Mouse (Mus musculus) Patski (cell line): ENCODE measurements at regions not wholly inside any gene's neighbourhood (a gene's known extent, or its start where the extent isn't known, plus 50 kb on each side); places are given as distances from the start of the nearest gene placed in this dataset.

Experiments used
- ATAC-seq: fragments of 100-300 bp; one replicate; pipeline ENCODE4 v1.8.0; 2021
- CTCF ChIA-PET: fragments of 350-600 bp; sonication (Branson Sonifier 250); formaldehyde crosslinking; loops from one replicate; lab custom pipeline; 2022; ENCODE audit warnings: inconsistent platforms; lab: Charles Lee
- POLR2A ChIA-PET: fragments of 350-600 bp; sonication (Branson Sonifier 250); formaldehyde crosslinking; loops from one replicate; lab custom pipeline; 2022; ENCODE audit warnings: antibody characterized with exemption, inconsistent platforms; lab: Charles Lee
- DNase-seq: peaks from one replicate; pipeline ENCODE4 v3.0.0-alpha.2; 2011; ENCODE audit warnings: low read depth, low spot score
- H3K27me3 ChIP-seq: fragments of 371-371 bp; one replicate; pipeline ENCODE4 v1.5.1; 2021
- CTCF ChIP-seq: fragments of 100-300 bp; IDR thresholded peaks from one replicate; pipeline ENCODE4 v1.5.1; 2021
- in situ Hi-C: fragments of 300-500 bp; cut with MboI; formaldehyde crosslinking; loops from 3 replicates; pipeline ENCODE4 v1.11.1; 2018; ENCODE audit warnings: low pct_unique_long_range_greater_than_20kb, mixed read lengths

- POLR2A ChIA-PET: no interaction called here
- H3K27me3 ChIP-seq: no peaks in the 10 kb centered on the region
- in situ Hi-C loops: no loop called here
- DNase-seq: no peak
- TF ChIP-seq CTCF: no peak
- CTCF ChIA-PET: no interaction called here
- ATAC-seq: no peak
Observed at GRCm38 (mm10) chr14:92958138-92958537, 932.3 kb downstream of the Pcdh9 start.

- POLR2A ChIA-PET: no interaction called here
- TF ChIP-seq CTCF: no peak
- DNase-seq (no peak), ATAC-seq (no peak)
- CTCF ChIA-PET: no interaction called here
- H3K27me3 ChIP-seq: no peaks in the 10 kb centered on the region
- in situ Hi-C loops: no loop called here
Observed at GRCm38 (mm10) chr14:92955485-92955884, 935.0 kb downstream of the Pcdh9 start.

- POLR2A ChIA-PET: interaction anchor here (0.6 kb wide), 1 partner anchor 1645 kb away, joined by 4 read pairs; no protein-coding TSS in a partner anchor
- in situ Hi-C loops: no loop called here
- CTCF ChIA-PET: no interaction called here
- no peak for ATAC-seq
- no peak for TF ChIP-seq CTCF
- no peak for DNase-seq
- peaks cover 3% of the 10 kb centered on the region for H3K27me3 ChIP-seq
Observed at GRCm38 (mm10) chr14:92907623-92908045, 982.8 kb downstream of the Pcdh9 start.

GRCm38 (mm10) chr14:92874548-92874947 lies 1015.9 kb downstream of the Pcdh9 start:
- no peak for TF ChIP-seq CTCF
- in situ Hi-C loops: no loop called here
- CTCF ChIA-PET: no interaction called here

GRCm38 (mm10) chr14:92866462-92866861 lies 1024.0 kb downstream of the Pcdh9 start:
- TF ChIP-seq CTCF: no peak
- CTCF ChIA-PET: no interaction called here
- POLR2A ChIA-PET: no interaction called here
- in situ Hi-C loops: no loop called here
- DNase-seq: no peak
- peaks cover 10% of the 10 kb centered on the region for H3K27me3 ChIP-seq
- no peak for ATAC-seq

More at GRCm38 (mm10) chr14:92874548-92874947, 1015.9 kb downstream of the Pcdh9 start:
- peaks cover 8% of the 10 kb centered on the region for H3K27me3 ChIP-seq
- DNase-seq (no peak), ATAC-seq (no peak)
- POLR2A ChIA-PET: no interaction called here

GRCm38 (mm10) chr14:92862942-92863341 lies 1027.5 kb downstream of the Pcdh9 start:
- no peak for ATAC-seq
- peaks cover 15% of the 10 kb centered on the region for H3K27me3 ChIP-seq
- ChIA-PET POLR2A (interaction anchor here (0.6 kb wide), 1 partner anchor 39 kb away, joined by 4 read pairs; no protein-coding TSS in a partner anchor), CTCF (interaction anchor here (0.9 kb wide), 1 partner anchor 122 kb away, joined by 3 read pairs; no protein-coding TSS in a partner anchor)
- no peak for DNase-seq
- TF ChIP-seq CTCF: no peak
- in situ Hi-C loops: no loop called here

GRCm38 (mm10) chr14:92860723-92861122 lies 1029.8 kb downstream of the Pcdh9 start:
- no peak for DNase-seq
- CTCF ChIA-PET: no interaction called here
- in situ Hi-C loops: no loop called here
- POLR2A ChIA-PET: no interaction called here
- no peak for TF ChIP-seq CTCF
- no peak for ATAC-seq
- H3K27me3 ChIP-seq: peaks cover 18% of the 10 kb centered on the region

GRCm38 (mm10) chr14:92833646-92834045 lies 1056.8 kb downstream of the Pcdh9 start:
- POLR2A ChIA-PET: no interaction called here
- DNase-seq: no peak

GRCm38 (mm10) chr14:92829171-92829570 lies 1061.3 kb downstream of the Pcdh9 start:
- CTCF ChIA-PET: no interaction called here
- no peak for TF ChIP-seq CTCF
- H3K27me3 ChIP-seq: peaks cover 2% of the 10 kb centered on the region
- ATAC-seq (no peak), DNase-seq (no peak)
- POLR2A ChIA-PET: no interaction called here
- in situ Hi-C loops: no loop called here

More at GRCm38 (mm10) chr14:92833646-92834045, 1056.8 kb downstream of the Pcdh9 start:
- in situ Hi-C loops: no loop called here
- no peak for TF ChIP-seq CTCF
- no peak for ATAC-seq
- CTCF ChIA-PET: no interaction called here
- peaks cover 5% of the 10 kb centered on the region for H3K27me3 ChIP-seq

- TF ChIP-seq CTCF: no peak
- POLR2A ChIA-PET: no interaction called here
- in situ Hi-C loops: no loop called here
Observed at GRCm38 (mm10) chr14:92826576-92827284, 1063.7 kb downstream of the Pcdh9 start.

GRCm38 (mm10) chr14:92820061-92820460 lies 1070.4 kb downstream of the Pcdh9 start:
- ATAC-seq (no peak), DNase-seq (no peak)
- in situ Hi-C loops: no loop called here
- ChIA-PET POLR2A (no interaction called here), CTCF (interaction anchor here (1.1 kb wide), 1 partner anchor 16 kb away, joined by 3 read pairs; no protein-coding TSS in a partner anchor)
- peaks cover 10% of the 10 kb centered on the region for H3K27me3 ChIP-seq
- TF ChIP-seq CTCF: no peak

More at GRCm38 (mm10) chr14:92826576-92827284, 1063.7 kb downstream of the Pcdh9 start:
- H3K27me3 ChIP-seq: peaks cover 4% of the 10 kb centered on the region
- CTCF ChIA-PET: no interaction called here
- DNase-seq (no peak), ATAC-seq (no peak)
